Mouse (Mus musculus) right cerebral cortex, adult 2 months (tissue): Measurements from ENCODE around the gene Ssx2ip.
A peak's percentile ranks its signal among the peaks of the same experiment; 100 is the strongest.
"Not testable (repeated sequence)": the region's sequence is repeated elsewhere in the genome, so short reads cannot be mapped to it uniquely, and the experiment has no call there.

ENCODE experiments used
- DNase-seq, 2 experiments: peaks; one replicate each; pipeline ENCODE4 v3.0.0; 2021 to 2022; ENCODE audit warnings: low spot score in 2 of 2

The Ssx2ip gene

GRCm38 (mm10) chr3:146403770-146404169 lies 672 bp upstream of the Ssx2ip start:
- no peak for DNase-seq

- DNase-seq: no peak
These were observed 968 bp downstream of the Ssx2ip start for GRCm38 (mm10) chr3:146405213-146406006.

DNA sequence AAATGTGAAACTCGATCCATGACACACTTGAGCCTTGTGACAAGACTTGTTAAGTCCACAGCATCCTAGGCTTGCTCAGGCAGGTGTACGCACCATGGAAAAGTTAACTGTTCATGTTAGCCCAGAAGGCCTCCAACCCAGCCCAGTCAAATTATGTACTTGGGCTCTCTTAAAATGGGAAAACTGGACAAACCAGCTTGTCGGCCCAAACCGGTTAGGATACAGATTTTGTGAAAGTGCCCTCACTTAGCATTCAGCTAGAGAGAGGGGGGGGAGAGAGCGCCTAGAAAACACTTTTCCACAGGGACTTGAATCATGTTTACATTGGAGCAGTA lies 1.5 kb downstream of the Ssx2ip start:
- DNase-seq: no peak

GRCm38 (mm10) chr3:146407086-146407721 lies 2.8 kb downstream of the Ssx2ip start:
- no peak for DNase-seq

DNA sequence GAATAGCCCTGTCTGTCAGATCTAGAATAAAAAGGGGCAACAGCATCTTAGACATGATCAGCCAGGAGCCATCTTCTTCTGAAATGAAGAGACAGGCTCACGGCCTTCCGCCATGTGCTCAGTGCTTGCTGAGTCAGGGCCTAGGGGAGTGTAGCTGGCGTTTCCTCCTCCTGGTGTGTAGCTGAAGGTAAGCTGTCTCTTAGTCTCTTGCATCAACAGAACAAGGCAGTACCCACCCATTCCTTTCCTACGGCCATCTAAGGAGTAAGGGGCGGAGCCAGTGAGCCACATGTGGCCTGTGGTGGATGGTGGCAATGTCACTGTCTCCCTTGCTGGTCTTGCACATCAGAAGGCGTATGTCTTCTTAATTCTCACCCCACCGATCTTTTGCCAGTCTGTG lies 5.7 kb downstream of the Ssx2ip start:
- no peak for DNase-seq

DNA sequence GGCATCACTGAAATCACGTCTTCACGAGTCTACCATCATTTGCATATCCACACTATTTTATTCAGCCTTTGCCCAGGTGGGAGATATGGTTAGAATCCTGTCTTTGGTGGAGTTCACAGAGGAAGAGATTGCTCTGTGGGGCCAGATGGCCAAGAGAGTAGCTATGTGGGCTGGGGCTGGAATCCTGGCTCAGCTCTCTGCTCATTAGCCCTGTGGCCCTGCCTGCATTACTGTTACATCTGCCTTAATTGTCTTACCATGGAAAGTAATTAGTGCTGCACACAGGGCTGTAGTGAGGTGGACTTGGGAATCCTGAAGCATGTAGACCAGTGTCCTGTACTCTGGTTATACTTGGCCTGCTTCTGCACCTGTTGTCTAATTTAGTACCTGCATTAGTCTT lies 7.6 kb downstream of the Ssx2ip start:
- DNase-seq: no peak

DNA sequence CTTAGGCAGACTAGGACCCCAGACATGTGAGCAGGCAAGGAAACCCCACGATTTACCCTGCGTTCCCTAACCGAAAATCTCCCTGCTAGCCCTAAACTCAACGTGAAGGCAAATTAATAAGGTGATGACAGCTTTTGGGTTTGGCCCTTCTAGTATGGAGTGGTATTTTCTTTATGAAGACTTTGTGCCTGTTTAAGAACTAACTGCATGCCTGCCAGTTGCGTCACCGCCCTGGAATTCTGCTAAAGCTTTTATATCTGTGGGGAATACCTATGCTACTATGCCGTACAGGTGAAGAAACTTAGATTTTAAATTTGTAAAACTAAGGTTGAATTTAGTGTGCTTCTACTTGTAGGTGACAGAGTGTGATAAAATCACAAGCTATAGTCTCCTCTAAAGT lies 8.0 kb downstream of the Ssx2ip start:
- no peak for DNase-seq

DNA sequence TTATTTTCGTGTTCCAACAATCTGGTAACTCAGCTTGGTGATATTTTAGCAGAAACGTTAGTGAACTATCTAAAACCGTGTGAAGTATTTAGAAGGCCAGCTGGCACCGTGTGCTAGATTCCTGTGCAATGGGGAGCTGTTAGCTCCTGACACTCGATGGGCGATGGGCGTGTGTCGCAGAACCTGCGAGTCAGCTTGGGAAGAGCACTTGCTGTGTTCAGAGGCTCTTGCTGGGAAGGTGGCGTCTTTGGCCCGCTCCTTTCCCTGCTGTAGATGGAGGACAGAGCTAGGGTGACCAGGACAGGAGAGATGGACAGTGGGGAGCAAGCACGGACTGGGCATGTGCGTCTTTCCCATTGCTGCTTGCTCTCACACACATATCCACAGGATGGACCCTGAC lies 8.6 kb downstream of the Ssx2ip start:
- peak; percentile 36 to 49 for DNase-seq

GRCm38 (mm10) chr3:146413992-146414391 lies 9.6 kb downstream of the Ssx2ip start:
- no peak for DNase-seq

DNA sequence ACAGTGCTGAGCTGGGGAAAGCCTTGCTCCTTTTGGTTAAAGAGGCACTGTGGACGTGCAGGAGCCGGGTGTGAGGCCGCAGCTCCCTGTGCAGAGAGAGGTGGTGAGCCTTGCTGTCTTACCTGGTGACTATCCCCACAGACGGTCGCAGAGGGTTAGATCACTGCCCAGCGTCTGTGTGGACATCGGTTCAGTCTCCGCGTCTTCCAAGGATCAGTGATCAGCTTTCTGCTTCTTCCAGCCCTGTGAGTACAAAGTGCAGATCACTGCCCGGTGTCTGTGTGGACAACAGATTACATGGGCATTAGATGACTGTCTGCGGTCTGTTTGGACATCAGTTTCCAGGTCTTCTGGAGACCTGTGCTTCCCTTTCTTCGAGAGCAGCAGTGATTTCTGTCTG lies 10.1 kb downstream of the Ssx2ip start:
- no peak for DNase-seq

DNA sequence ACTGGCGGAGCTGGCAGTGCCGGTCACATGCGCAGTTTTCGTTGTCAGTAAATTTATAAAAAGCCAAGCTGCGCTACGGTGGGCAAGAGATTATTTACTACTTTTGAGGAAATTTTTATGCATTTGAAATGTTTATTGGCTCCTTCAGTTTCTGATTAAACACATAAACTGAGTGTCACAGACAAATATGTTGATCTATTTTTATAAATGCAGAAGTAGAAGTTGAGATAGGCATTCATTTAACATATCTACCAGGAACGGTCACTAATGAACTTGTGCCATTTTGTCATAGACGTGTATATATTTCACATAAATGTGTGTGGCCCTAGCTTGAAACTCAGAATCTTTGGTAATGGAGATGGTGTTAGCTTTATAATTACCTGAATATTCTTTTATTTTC lies 13.4 kb downstream of the Ssx2ip start:
- DNase-seq: no peak

DNA sequence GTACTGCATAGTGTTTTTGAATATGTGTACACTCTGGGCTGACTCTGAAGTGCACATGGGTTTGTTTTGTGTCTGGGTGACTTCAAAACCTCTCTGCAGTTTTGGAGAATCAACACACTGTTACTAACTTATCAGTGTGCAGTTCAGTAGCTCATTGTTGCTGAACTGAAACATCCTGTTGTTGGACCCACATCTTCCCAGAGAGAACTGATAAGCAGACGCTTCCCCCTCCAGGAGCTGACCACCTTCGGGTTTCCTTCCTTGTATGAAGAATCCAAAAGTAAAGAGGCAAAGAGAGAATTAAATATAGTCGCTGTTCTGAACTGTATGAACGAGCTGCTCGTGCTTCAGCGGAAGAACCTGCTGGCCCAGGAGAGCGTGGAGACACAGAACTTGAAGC lies 14.5 kb downstream of the Ssx2ip start:
- no peak for DNase-seq

- DNase-seq: no peak
These were observed 15.1 kb downstream of the Ssx2ip start for GRCm38 (mm10) chr3:146419534-146419933.

- DNase-seq: no peak
These were observed 15.6 kb downstream of the Ssx2ip start for GRCm38 (mm10) chr3:146419992-146420537.

DNA sequence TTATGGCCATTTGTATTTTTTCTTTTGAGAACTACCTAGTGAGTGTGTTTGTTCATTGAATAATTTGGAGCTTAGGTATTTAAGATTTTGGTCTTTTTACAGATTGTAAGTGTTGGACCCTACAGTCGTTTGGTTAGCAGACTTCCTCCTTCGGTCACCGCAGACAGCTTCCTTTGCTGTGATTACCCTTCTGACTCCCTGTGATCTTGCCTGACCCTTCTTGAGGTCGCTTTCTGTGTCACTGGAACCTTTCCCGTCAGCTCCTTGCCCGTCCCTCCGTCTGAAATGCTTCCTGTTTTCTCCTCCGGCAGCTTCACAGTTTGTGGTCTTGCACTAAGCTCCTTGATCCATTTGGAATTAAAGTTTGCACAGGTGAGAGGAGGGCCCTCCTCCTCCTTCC lies 17.3 kb downstream of the Ssx2ip start:
- no peak for DNase-seq

DNA sequence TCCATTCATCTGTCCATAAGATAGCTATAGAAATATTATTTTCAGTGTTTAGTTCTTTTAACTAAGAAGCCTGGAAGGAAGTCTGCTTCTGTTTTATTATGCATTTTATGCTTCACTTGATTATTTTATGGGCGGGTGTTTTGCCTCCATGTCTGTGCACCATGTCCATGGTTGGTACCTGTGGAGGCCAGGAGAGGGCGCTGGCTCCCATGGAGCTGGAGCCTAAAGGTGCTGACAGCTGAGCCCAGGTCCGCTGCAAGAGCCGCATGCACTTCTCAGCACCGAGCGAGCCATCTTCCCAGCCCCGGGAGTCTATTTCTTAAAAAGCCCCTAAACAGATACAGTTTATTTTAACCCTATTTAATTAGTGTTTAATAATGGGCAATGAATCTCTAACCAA lies 19.3 kb downstream of the Ssx2ip start:
- no peak for DNase-seq

GRCm38 (mm10) chr3:146424306-146424900 lies 20.0 kb downstream of the Ssx2ip start:
- no peak for DNase-seq

DNA sequence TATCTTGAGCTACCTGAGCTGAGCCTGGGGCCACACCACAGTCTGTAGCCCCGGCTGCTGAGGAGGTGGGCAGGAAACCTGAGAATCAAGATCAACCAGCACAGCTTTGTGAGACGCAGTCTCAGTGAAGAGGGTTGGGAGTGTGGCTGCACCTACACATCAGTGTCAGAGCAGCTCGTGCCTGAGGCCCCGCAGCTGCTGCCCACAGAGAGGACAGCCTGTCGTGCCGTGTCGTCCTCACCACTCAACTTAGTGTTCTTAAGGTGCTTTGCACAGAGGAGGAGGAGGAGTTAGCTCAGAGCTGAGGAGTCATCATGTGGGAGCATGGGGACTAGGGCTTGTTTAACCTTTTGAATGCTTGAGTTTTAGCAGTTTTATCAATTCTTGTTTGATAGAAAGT lies 21.5 kb downstream of the Ssx2ip start:
- DNase-seq: no peak

GRCm38 (mm10) chr3:146426489-146426888 lies 22.0 kb downstream of the Ssx2ip start:
- no peak for DNase-seq

- DNase-seq: not testable (repeated sequence)
These were observed 28.6 kb downstream of the Ssx2ip start for GRCm38 (mm10) chr3:146433063-146433462.

GRCm38 (mm10) chr3:146433681-146434350 lies 29.4 kb downstream of the Ssx2ip start:
- no peak for DNase-seq

- no peak for DNase-seq
These were observed 30.2 kb downstream of the Ssx2ip start for GRCm38 (mm10) chr3:146434686-146435085.
